Mouse (Mus musculus) urinary bladder, postnatal 36 days (tissue): Measurements from ENCODE around the gene Myo10.

Source experiments
- DNase-seq, 2 experiments: peaks; one replicate each; pipeline ENCODE4 v3.0.0; 2022; ENCODE audit warnings: low spot score in 2 of 2, mixed read lengths in 1 of 2

The Myo10 gene

DNA sequence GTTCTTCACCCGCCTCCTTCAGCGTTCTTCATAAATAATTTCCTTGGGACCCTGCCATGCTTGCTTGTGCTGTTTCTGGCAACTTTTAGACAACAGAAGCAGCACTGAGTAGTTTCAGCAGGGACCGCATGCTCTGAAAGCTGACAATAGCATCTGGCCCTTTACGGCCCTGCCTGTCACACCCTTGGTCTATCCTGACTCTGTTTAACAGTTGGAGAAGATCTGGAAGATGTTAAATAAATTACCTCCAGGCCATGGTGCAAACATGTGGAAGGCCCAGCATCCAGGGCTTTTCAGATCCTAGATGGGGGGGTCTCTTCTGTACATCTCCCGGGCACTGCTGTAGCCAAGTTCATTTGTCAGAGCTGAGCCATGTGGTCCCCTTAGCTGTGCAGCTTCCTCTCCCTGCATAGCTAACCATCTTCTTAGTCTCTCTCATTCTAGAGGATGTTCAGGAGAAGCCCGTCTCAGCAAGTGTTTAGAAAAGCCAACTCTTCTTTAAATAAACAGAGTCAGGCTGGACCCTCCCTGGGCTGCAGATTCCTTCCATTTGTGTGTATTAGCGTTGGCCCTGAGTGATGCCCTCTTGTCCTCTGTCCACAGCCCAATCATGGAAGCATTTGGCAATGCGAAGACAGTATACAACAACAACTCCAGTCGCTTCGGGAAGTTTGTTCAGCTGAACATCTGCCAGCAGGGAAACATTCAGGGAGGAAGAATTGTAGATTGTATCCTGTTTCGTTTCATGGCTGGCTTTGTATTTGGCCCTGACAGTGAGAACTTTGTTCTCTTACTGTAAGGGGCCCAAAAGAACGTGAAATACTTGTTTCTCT, 101.2 kb downstream of the Myo10 start:
- DNase-seq = no peak

DNA sequence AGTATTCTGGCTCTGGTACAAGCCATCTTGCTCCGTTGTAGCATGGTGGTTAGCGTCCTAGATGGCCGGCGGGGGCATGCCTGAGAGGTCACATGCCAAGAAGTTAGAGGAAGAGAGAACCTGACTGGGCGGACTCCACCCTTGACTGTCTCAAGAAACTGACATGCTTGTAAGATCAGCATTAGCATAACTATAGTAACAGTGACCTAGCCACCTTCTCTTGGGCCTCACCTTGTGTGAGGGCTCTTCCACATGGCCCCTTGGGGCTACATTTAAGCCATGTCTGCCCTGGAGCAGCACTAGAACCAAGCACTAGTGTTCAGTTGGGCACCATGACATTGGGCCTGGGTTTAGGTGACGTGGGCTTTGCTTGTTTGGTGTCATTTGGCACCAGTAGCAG, 102.2 kb downstream of the Myo10 start:
- no peak for DNase-seq

DNA sequence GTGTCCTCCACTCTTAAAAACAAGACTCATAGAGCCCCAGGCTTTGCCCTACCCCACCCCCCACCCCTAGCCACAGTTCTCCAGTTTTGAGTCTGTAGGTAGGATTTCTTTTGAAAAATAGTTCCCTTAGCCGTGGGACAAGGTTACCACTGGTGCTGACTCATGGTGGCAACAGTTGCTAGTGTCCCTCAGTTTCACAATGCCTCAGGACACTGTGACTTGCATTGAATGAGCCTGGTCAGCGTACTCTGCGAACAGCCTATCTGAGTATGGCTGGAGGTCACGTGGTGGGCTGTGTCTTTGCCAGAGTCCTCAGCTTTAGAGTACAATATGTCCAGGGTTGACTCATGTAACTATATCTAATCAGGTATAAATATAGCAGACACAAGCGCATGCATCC, 104.5 kb downstream of the Myo10 start:
- DNase-seq = no peak

DNA sequence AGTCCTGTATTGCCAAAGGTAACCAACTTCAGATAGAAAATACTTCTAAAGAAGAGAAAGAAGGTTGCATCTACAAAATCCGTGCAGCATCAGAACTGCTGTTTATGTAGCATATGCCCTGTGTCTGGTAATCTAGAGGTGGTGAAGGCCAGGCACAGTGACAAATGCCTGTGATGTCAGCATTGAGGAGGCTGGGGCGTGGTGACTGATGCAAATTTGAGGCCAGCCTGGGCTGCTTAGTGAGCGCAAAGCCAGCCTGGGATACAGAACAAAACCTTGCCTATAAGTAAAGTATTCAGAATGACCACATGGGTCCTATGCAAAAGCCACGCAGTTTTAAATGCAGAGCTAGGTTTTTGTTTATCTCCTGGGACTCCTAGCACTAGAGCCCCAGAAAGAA, 106.2 kb downstream of the Myo10 start:
- DNase-seq = no peak

DNA sequence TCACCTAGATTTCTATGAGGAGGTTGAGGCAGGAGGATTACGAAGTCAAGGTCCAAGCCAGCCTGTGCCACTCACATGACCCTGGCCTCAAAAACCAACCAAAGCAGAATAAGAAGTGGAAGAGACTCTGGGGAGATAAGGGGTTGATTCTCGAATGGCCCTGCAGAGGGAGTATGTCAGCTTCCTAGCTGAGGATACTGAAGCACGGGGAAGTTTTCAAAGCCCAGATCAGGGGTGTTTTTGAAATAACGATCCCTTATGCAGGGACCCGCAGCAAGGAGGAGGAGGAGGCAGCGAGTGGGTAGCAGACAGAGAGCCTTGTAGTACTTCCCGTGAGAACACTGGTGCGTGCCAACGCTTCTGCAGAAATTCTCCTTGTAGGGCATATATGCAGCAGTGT, 108.7 kb downstream of the Myo10 start:
- no peak for DNase-seq

GRCm38 (mm10) chr15:25732758-25733428, 110.6 kb downstream of the Myo10 start:
- DNase-seq = no peak

DNA sequence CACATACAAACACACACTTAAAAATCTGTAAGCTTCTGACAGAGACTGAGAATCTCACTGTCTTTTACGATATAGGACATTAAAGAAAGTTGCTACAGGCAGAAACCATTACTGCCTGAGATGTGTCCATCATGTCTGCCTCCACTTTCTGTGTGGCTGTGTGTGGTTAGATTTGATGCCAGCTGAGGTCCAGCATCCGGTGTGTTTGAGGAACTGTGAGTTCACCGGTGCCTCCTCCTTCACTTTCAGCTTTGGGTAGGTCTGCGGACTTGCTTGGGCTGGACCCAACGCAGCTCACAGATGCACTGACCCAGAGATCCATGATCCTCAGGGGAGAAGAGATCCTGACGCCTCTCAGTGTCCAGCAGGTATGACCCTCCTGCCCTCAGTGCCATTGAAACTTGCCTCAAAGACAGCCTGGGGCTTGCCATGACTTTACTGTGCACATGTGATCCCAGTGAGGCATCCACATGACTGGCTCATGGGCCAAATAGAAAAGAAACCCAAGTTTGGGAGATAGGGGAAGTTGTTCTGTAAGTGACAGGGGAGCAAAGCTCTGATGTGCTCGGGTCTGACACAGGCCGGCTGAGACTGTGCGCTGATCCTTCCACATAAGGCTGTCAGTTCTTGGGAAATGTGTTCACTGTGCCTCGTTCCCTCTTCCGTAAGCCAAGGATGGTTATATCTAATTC, 111.6 kb downstream of the Myo10 start:
- DNase-seq = no peak

GRCm38 (mm10) chr15:25736531-25736930, 114.2 kb downstream of the Myo10 start:
- DNase-seq = no peak

- DNase-seq = no peak
These were observed 117.9 kb downstream of the Myo10 start for GRCm38 (mm10) chr15:25740271-25740670.

GRCm38 (mm10) chr15:25742196-25742595, 119.9 kb downstream of the Myo10 start:
- no peak for DNase-seq

GRCm38 (mm10) chr15:25751510-25751909, 129.2 kb downstream of the Myo10 start:
- DNase-seq = no peak

DNA sequence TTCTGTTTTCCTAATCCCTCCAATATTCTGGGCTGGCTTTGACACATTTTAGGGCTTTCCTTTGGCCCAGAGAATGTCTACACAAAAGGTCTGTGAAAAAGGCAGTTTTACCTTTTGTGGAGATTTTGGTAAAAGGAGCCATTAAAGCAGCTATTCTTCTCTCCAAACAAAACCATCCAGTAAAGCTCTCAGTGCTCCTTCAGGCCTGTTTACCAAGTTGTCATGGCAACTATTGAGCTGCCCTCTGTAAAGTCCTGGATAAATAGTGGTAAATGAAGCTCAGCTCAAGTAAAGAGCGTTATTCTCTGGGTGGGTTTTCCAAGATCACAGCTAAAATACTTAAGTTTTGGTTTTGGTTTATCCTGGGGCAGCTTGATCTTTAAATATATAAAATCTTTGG, 130.3 kb downstream of the Myo10 start:
- no peak for DNase-seq

DNA sequence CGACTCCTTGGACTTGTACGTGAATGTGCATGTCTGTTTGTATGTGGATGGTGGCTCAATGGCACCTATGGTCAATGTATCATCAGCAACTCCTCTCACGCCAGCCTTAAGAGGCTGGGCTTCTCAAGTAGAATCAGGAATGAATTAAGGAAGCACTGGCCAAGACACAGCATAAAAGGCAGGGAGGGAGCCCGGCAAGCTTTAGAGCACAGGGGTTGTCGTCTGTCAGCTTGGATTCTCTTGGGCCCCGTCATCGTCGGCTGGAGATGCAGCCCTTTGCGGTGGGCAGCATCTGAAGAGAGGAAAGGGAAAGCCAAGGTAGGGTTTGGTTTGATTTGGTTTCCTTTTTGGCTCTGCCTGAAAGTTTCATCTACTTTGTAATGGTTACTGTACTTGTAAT, 130.7 kb downstream of the Myo10 start:
- no peak for DNase-seq

DNA sequence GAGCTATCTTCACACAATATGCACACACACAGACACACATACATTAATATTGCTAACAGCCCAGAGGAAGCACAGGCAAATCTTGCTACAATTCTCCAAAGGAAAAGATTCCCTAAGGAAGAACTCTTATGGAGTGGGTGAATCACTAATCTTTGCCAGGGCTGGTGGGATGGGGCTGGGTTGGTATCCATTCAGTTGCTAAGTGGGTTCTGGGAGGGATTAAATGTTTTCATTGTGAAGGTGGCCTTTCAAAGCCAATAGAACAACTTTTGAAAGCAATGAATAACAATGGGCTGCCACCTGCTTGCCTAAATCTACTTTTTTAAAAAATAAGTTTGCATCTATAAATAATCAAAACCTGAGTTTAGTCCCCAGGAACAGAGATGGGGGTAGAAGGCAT, 131.6 kb downstream of the Myo10 start:
- no peak for DNase-seq

GRCm38 (mm10) chr15:25754342-25754951, 132.1 kb downstream of the Myo10 start:
- DNase-seq = no peak

DNA sequence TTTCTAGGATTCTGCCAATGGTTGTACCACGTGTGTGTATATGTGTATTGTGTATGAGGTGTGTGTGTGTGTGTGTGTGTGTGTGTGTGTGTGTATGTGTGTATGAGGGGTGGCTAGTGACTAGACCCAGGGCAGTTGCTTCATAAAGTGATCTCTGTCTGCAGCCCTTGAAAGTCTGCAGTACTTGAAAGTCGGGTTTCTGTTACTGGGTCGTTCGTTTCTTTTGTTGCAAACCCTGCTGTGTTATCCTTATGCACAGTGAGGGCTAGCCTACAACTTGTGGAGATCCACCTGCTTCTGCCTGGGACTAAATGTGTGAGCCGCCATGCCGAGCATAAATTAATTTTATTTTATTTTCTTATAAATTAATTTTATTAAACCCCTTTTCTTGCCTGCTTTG, 133.2 kb downstream of the Myo10 start:
- DNase-seq = no peak

- no peak for DNase-seq
These were observed 133.7 kb downstream of the Myo10 start for GRCm38 (mm10) chr15:25756072-25756471.

GRCm38 (mm10) chr15:25758037-25758436, 135.7 kb downstream of the Myo10 start:
- DNase-seq = no peak

- peak; percentile 78 to 79 for DNase-seq
These were observed 136.3 kb downstream of the Myo10 start for GRCm38 (mm10) chr15:25758500-25759086.

GRCm38 (mm10) chr15:25760304-25760703, 138.0 kb downstream of the Myo10 start:
- no peak for DNase-seq

DNA sequence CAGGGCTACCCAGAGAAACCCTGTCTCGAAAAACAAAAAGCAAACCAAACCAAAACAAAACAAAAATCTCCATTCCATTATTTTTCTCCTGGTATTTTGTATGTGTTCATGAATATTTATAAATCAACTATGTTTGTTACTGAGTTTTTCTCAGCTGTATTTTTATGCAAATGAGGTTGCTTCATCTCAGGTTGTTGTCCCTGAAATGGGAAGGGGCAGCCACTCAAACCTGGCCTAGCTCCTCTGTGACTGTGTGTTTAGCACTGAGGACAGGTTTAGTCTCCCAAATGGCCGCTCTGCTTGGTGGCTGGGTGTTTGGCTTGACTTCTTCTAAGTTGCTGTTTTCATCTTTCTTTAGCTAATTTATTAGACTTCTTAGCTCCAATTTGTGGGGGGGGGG, 138.7 kb downstream of the Myo10 start:
- no peak for DNase-seq

GRCm38 (mm10) chr15:25761800-25762211, 139.5 kb downstream of the Myo10 start:
- no peak for DNase-seq
